Mouse (Mus musculus): ENCODE results near the gene Scml4. TPM values are rescaled to one million over a fixed set of nuclear protein-coding genes. Genes with fewer than 3 reads are reported as not detected.

Scml4 gene
- polyA plus RNA-seq, 1 experiment from 2014 or later: 0.13 TPM

DNA sequence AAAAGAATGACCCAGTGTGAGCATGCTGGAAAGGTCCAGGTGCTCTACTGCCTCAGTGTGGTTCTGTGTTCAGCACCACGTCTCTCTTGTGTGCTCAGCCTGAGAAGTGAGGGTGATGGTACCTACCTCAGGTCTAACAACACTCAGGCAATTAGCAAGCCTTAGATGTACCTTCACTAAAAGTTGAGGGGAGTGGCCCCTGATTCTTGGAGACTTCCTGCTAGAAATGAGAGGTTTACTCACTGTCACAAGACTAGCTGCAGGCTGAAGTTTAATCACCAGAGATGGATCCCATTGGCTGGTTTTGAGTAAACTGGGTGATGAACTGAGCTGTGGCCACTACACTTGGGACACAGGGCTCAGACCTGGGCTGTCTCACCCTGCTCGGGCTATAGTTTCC is 137.1 kb downstream of the Scml4 start:
- 87% methylated on average over 2 of the region's 2 CpGs for WGBS
- H3K4me3 ChIP-seq (ENCODE audit: low read depth, low read length): no peak overlapping the region
- no peak overlapping the region for H3K4me2 ChIP-seq (ENCODE audit: low read depth, severe bottlenecking)
- H3K9me3 ChIP-seq (ENCODE audit: control insufficient read depth, low read length): no peaks in the 10 kb centered on the region
- H3K36me3 ChIP-seq (ENCODE audit: control insufficient read depth, insufficient read depth, low read length): no peaks in the 10 kb centered on the region
- DNase-seq (ENCODE audit: low spot score) (no peak), ATAC-seq (ENCODE audit: insufficient number of reproducible peaks, low FRiP score, low TSS enrichment, low read depth) (no peak)
- H3K27ac ChIP-seq (replicated peaks; ENCODE audit: low read depth, low read length): no peak overlapping the region
- H3K9ac ChIP-seq (ENCODE audit: low read length): no peak overlapping the region
- no peaks in the 10 kb centered on the region for H3K27me3 ChIP-seq (ENCODE audit: control insufficient read depth, insufficient read depth, low read length)
- peaks cover 18% of the 10 kb centered on the region for H3K4me1 ChIP-seq (ENCODE audit: control insufficient read depth, insufficient read depth, low read length)

DNA sequence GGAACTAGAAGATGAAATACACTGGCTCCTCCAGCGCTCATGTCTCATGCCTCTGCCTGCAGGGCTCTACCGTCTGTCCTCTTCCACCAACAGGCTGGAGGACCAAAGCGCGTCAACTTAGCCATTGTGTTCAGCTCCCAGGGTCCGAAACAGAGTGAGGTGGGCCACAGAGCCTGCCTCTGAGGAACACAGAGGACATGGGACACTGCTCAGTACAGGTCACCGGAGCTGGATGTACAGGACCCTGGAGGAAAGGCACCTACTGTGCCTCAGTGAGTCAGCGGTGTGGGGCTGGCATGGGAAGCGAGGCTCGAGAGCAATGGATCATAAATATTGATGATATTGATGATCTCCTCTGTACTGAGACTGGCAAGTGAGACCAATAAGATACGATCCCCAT is 139.2 kb downstream of the Scml4 start:
- H3K9me3 ChIP-seq (ENCODE audit: control insufficient read depth, low read length): no peaks in the 10 kb centered on the region; the same call in 1 of the 2 replicates
- H3K9ac ChIP-seq (ENCODE audit: low read length): no peak overlapping the region
- H3K4me1 ChIP-seq (ENCODE audit: control insufficient read depth, insufficient read depth, low read length): peaks cover 17% of the 10 kb centered on the region
- H3K4me2 ChIP-seq (ENCODE audit: low read depth, severe bottlenecking): no peak overlapping the region
- ATAC-seq (ENCODE audit: insufficient number of reproducible peaks, low FRiP score, low TSS enrichment, low read depth) (no peak), DNase-seq (ENCODE audit: low spot score) (no peak)
- no peaks in the 10 kb centered on the region for H3K36me3 ChIP-seq (ENCODE audit: control insufficient read depth, insufficient read depth, low read length)
- no peak overlapping the region for H3K4me3 ChIP-seq (ENCODE audit: low read depth, low read length)
- H3K27me3 ChIP-seq (ENCODE audit: control insufficient read depth, insufficient read depth, low read length): no peaks in the 10 kb centered on the region
- H3K27ac ChIP-seq (replicated peaks; ENCODE audit: low read depth, low read length): no peak overlapping the region
- 93% methylated on average over 10 of the region's 10 CpGs for WGBS

DNA sequence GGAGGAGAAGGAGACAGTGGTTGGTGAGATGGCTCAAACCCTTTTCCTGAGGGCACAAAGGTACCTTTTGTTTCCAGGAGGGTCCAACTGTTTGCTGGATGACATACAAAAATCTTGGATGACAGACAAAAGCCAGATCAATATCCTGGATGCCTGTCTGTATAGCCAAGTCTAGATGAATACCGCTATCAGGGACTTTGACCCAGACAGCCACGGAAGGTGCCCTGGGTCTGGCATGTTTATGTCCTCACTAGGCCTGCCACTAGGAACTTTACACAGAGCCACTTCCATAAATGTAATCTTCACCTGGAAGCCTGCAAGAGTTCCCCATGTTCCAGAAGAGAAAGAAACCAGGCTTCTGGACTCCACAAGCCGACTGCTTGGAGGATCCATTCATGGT is 141.3 kb downstream of the Scml4 start:
- Histone ChIP-seq H3K27ac (replicated peaks; ENCODE audit: low read depth, low read length) (no peak overlapping the region; the same call in 1 of the 2 replicates), H3K4me2 (ENCODE audit: low read depth, severe bottlenecking) (no peak overlapping the region), H3K9me3 (ENCODE audit: control insufficient read depth, low read length) (no peaks in the 10 kb centered on the region; the same call in 1 of the 2 replicates), H3K4me3 (ENCODE audit: low read depth, low read length) (no peak overlapping the region), H3K4me1 (ENCODE audit: control insufficient read depth, insufficient read depth, low read length) (peaks cover 9% of the 10 kb centered on the region), H3K36me3 (ENCODE audit: control insufficient read depth, insufficient read depth, low read length) (no peaks in the 10 kb centered on the region), H3K9ac (ENCODE audit: low read length) (no peak overlapping the region), H3K27me3 (ENCODE audit: control insufficient read depth, insufficient read depth, low read length) (no peaks in the 10 kb centered on the region)
- DNase-seq (ENCODE audit: low spot score) (no peak), ATAC-seq (ENCODE audit: insufficient number of reproducible peaks, low FRiP score, low TSS enrichment, low read depth) (no peak)
- WGBS: 79% methylated on average over 3 of the region's 3 CpGs

DNA sequence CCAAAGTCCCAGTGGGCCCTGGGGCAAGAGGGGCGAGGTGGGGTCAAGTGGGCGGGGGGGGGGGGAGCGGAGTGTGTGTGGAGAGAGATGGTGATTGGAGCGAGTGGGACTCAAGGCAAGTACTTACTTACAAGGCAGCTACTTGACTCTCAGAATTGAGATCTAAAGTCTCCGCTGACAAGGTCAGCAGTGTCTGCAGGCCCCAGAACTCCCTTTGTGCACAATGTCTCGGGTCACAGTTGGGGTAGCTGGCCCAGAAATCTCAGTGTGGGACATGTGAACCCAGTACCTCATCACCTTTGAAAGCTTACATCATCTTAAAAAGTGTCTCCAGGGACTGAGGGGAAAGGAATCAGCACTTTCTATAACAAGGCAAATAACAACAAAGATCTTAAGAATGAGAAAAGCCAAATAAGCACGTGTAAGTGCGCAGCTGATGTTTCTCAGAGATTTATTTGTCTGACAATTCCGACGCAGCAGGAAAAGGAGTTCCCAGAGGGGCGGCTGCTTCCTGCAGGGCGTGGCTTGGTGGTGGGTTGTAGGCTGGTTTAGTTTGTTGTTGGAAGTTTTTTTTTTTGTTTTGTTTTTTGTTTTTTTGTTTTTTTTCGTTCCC is 142.0 kb downstream of the Scml4 start:
- Histone ChIP-seq H3K9ac (ENCODE audit: low read length) (no peak overlapping the region), H3K27ac (replicated peaks; ENCODE audit: low read depth, low read length) (peak overlapping the region; percentile 56)
- WGBS: 5% methylated on average over 13 of the region's 13 CpGs

DNA sequence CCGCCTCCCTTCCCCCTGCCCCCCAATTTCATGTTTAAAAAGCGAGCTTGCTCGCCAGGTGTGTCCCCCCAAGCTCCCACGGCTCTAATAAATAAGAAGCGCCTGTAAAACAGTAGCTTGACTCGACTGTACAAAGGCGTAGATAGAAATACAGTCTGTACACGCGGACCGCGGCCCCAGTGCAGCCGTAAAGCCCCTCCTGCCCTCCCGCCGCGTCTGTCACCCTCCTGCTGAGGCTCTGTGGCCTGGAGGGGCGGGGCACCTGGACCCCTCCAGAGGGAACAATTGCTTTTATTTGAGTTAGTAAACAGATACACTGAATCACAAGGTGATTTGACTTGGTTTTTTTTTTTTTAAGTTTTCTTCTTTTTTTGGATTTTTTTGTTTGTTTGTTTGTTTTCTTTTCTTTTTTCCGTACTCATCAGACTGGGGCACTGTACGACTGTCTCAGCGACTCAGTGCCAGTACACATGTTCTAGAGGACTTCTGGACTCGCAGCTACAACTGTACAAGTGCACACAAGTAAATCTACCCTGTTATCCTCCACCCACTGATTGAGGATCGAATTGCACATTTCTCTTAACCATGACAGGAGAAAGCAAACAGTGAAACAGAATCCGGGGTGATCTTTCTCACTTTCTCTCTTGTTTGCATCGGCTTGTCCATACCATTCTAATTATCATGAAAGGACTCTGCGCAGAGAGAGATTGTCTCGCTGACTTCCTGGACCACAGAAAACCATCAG is 142.7 kb downstream of the Scml4 start:
- WGBS: 2% methylated on average over 25 of the region's 25 CpGs
- peak overlapping the region; percentile 29 for H3K4me3 ChIP-seq (ENCODE audit: low read depth, low read length)
- H3K4me1 ChIP-seq (ENCODE audit: control insufficient read depth, insufficient read depth, low read length): peaks cover 9% of the 10 kb centered on the region
- peak overlapping the region; percentile 73 for H3K4me2 ChIP-seq (ENCODE audit: low read depth, severe bottlenecking)
- H3K36me3 ChIP-seq (ENCODE audit: control insufficient read depth, insufficient read depth, low read length): no peaks in the 10 kb centered on the region
- no peaks in the 10 kb centered on the region for H3K27me3 ChIP-seq (ENCODE audit: control insufficient read depth, insufficient read depth, low read length)
- ATAC-seq (ENCODE audit: insufficient number of reproducible peaks, low FRiP score, low TSS enrichment, low read depth) (no peak), DNase-seq (ENCODE audit: low spot score) (peak; percentile 49)
- H3K27ac ChIP-seq (replicated peaks; ENCODE audit: low read depth, low read length): peak overlapping the region; percentile 56
- no peaks in the 10 kb centered on the region; the same call in 1 of the 2 replicates for H3K9me3 ChIP-seq (ENCODE audit: control insufficient read depth, low read length)
- H3K9ac ChIP-seq (ENCODE audit: low read length): no peak overlapping the region

More for the DNA sequence above, 142.0 kb downstream of the Scml4 start:
- DNase-seq (ENCODE audit: low spot score) (peak; percentile 62), ATAC-seq (ENCODE audit: insufficient number of reproducible peaks, low FRiP score, low TSS enrichment, low read depth) (no peak)
- no peaks in the 10 kb centered on the region for H3K27me3 ChIP-seq (ENCODE audit: control insufficient read depth, insufficient read depth, low read length)
- H3K9me3 ChIP-seq (ENCODE audit: control insufficient read depth, low read length): no peaks in the 10 kb centered on the region; the same call in 1 of the 2 replicates
- no peaks in the 10 kb centered on the region for H3K36me3 ChIP-seq (ENCODE audit: control insufficient read depth, insufficient read depth, low read length)
- H3K4me1 ChIP-seq (ENCODE audit: control insufficient read depth, insufficient read depth, low read length): peaks cover 9% of the 10 kb centered on the region
- H3K4me3 ChIP-seq (ENCODE audit: low read depth, low read length): peak overlapping the region; percentile 29
- peak overlapping the region; percentile 73 for H3K4me2 ChIP-seq (ENCODE audit: low read depth, severe bottlenecking)

DNA sequence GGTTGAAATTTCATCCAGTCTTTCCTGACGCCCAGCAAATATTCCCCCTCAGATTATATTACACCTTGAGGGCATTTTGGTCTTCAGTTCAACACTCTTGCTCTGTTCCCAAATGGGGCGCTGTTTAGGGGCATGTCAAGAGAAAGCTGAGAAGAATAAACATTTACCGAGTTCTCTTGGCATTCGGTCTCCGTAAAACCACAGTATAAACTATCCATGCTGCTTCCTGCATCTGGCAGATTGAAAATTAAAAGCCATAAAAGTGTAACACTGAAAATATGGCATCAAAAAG is 143.2 kb downstream of the Scml4 start:
- Histone ChIP-seq H3K27ac (replicated peaks; ENCODE audit: low read depth, low read length) (no peak overlapping the region), H3K27me3 (ENCODE audit: control insufficient read depth, insufficient read depth, low read length) (no peaks in the 10 kb centered on the region), H3K9ac (ENCODE audit: low read length) (no peak overlapping the region), H3K4me3 (ENCODE audit: low read depth, low read length) (no peak overlapping the region), H3K4me1 (ENCODE audit: control insufficient read depth, insufficient read depth, low read length) (peaks cover 9% of the 10 kb centered on the region), H3K36me3 (ENCODE audit: control insufficient read depth, insufficient read depth, low read length) (no peaks in the 10 kb centered on the region), H3K9me3 (ENCODE audit: control insufficient read depth, low read length) (no peaks in the 10 kb centered on the region; the same call in 1 of the 2 replicates), H3K4me2 (ENCODE audit: low read depth, severe bottlenecking) (no peak overlapping the region)
- WGBS: 17% methylated on average over 5 of the region's 5 CpGs
- no peak for ATAC-seq (ENCODE audit: insufficient number of reproducible peaks, low FRiP score, low TSS enrichment, low read depth)
- no peak for DNase-seq (ENCODE audit: low spot score)

DNA sequence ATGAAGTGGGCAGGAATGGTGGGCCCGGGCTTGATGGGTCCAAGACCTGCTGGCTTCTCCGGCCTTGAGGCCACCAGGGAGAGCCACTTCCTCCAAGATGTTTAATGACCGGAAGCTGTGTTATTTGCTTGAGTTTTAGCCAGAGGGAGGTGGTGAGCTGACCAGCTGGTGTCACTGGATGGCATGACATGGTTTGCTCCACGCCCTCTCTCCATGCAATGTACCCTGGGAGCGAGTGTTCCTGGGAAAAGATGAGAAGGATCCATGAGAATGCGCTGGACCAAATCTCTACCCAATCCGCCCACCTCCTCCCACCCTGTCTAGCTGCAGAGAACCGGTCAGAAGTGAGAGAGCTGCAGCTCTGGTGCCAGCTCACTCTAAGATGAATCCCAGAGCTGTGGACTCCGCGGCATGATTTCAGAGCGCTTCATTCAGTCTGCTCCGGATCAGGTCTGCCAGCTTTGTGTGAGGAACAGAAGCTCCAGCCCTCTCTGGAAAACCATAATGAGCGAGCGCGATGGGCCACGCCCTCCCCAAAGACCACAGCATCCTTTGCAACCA is 144.1 kb downstream of the Scml4 start:
- no peak overlapping the region for H3K27ac ChIP-seq (replicated peaks; ENCODE audit: low read depth, low read length)
- WGBS: 88% methylated on average over 16 of the region's 16 CpGs
- no peak for DNase-seq (ENCODE audit: low spot score)
- no peaks in the 10 kb centered on the region for H3K27me3 ChIP-seq (ENCODE audit: control insufficient read depth, insufficient read depth, low read length)
- H3K9ac ChIP-seq (ENCODE audit: low read length): no peak overlapping the region
- peaks cover 9% of the 10 kb centered on the region for H3K4me1 ChIP-seq (ENCODE audit: control insufficient read depth, insufficient read depth, low read length)
- no peaks in the 10 kb centered on the region; the same call in 1 of the 2 replicates for H3K9me3 ChIP-seq (ENCODE audit: control insufficient read depth, low read length)
- no peak for ATAC-seq (ENCODE audit: insufficient number of reproducible peaks, low FRiP score, low TSS enrichment, low read depth)
- H3K4me3 ChIP-seq (ENCODE audit: low read depth, low read length): no peak overlapping the region
- H3K36me3 ChIP-seq (ENCODE audit: control insufficient read depth, insufficient read depth, low read length): no peaks in the 10 kb centered on the region
- H3K4me2 ChIP-seq (ENCODE audit: low read depth, severe bottlenecking): no peak overlapping the region

DNA sequence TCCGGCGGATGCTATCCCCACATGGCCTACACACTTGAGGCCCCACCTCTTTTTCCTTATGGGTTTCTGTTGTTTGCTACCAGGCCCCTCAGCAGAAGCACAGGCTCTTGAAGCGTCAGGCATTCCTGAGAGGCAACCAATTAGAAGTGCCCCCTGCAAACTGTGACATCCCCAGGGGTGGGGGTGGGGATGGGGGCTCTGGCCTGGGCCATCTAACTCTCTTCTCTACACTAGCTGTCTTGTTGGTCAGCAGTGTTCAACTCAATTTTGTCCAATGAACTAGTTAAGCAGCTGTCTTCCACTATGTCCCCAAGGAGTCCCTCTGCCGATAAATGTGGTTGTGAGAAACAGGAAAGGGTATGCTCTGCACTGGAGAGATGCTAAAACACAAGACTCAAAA is 144.9 kb downstream of the Scml4 start:
- WGBS: 83% methylated on average over 4 of the region's 4 CpGs
- H3K36me3 ChIP-seq (ENCODE audit: control insufficient read depth, insufficient read depth, low read length): no peaks in the 10 kb centered on the region
- H3K4me3 ChIP-seq (ENCODE audit: low read depth, low read length): no peak overlapping the region
- no peak overlapping the region for H3K27ac ChIP-seq (replicated peaks; ENCODE audit: low read depth, low read length)
- DNase-seq (ENCODE audit: low spot score): no peak
- peaks cover 9% of the 10 kb centered on the region for H3K4me1 ChIP-seq (ENCODE audit: control insufficient read depth, insufficient read depth, low read length)
- no peak overlapping the region for H3K9ac ChIP-seq (ENCODE audit: low read length)
- no peaks in the 10 kb centered on the region; the same call in 1 of the 2 replicates for H3K9me3 ChIP-seq (ENCODE audit: control insufficient read depth, low read length)
- ATAC-seq (ENCODE audit: insufficient number of reproducible peaks, low FRiP score, low TSS enrichment, low read depth): no peak
- no peak overlapping the region for H3K4me2 ChIP-seq (ENCODE audit: low read depth, severe bottlenecking)
- no peaks in the 10 kb centered on the region for H3K27me3 ChIP-seq (ENCODE audit: control insufficient read depth, insufficient read depth, low read length)
